Mouse (Mus musculus): ENCODE measurements around the gene Shank3. TPM values are rescaled to one million over a fixed set of nuclear protein-coding genes. Genes with fewer than 3 reads are reported as not detected.

Gene Shank3
- polyA plus RNA-seq, 1 experiment: 0.08 TPM

DNA sequence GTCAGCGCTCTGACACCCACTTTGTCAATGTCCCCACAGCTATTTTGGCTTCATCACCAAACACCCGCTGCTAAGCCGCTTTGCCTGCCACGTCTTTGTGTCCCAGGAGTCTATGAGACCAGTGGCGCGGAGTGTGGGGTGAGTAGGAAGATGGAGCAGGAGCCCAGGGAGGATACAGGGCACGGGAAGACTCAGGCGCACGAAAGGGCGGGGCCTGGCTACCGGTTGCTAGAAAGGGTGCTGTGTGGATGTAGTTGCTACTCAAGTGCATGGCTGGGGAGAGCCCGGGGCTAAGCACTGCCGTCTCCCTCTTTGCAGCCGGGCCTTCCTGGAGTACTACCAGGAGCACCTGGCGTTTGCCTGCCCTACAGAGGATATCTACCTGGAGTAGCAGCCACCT, 38.1 kb upstream of the Shank3 start:
- Histone ChIP-seq H3K9me3 (ENCODE audit: control insufficient read depth, low read length) (no peaks in the 10 kb centered on the region), H3K4me1 (ENCODE audit: control insufficient read depth) (0 out of 2 replicates have a peak, but pooled peaks cover 2% of the 10 kb centered on the region), H3K36me3 (ENCODE audit: control insufficient read depth) (no peaks in the 10 kb centered on the region), H3K27me3 (ENCODE audit: control insufficient read depth) (peaks cover 22% of the 10 kb centered on the region), H3K4me3 (replicated peaks) (no peak overlapping the region)
- TF ChIP-seq GATA1 (IDR thresholded peaks at IDR 0.05; ENCODE audit: low read length) (no peak), TAL1 (IDR thresholded peaks at IDR 0.05; ENCODE audit: low read length) (no peak)

GRCm38 (mm10) chr15:89462176-89462575, 37.2 kb upstream of the Shank3 start:
- H3K36me3 ChIP-seq (ENCODE audit: control insufficient read depth): no peaks in the 10 kb centered on the region

GRCm38 (mm10) chr15:89463334-89464235, 35.8 kb upstream of the Shank3 start:
- Histone ChIP-seq H3K27me3 (ENCODE audit: control insufficient read depth) (peaks cover 6% of the 10 kb centered on the region), H3K4me3 (replicated peaks) (no peak overlapping the region), H3K4me1 (ENCODE audit: control insufficient read depth) (0 out of 2 replicates have a peak, but pooled peaks cover 2% of the 10 kb centered on the region), H3K9me3 (ENCODE audit: control insufficient read depth, low read length) (no peaks in the 10 kb centered on the region), H3K36me3 (ENCODE audit: control insufficient read depth) (no peaks in the 10 kb centered on the region)
- no peak for TF ChIP-seq TAL1 (IDR thresholded peaks at IDR 0.05; ENCODE audit: low read length)
- no peak for TF ChIP-seq GATA1 (IDR thresholded peaks at IDR 0.05; ENCODE audit: low read length)

More at GRCm38 (mm10) chr15:89462176-89462575, 37.2 kb upstream of the Shank3 start:
- Histone ChIP-seq H3K9me3 (ENCODE audit: control insufficient read depth, low read length) (no peaks in the 10 kb centered on the region), H3K27me3 (ENCODE audit: control insufficient read depth) (peaks cover 16% of the 10 kb centered on the region), H3K4me1 (ENCODE audit: control insufficient read depth) (0 out of 2 replicates have a peak, but pooled peaks cover 2% of the 10 kb centered on the region), H3K4me3 (replicated peaks) (no peak overlapping the region)
- TF ChIP-seq TAL1 (IDR thresholded peaks at IDR 0.05; ENCODE audit: low read length) (no peak), GATA1 (IDR thresholded peaks at IDR 0.05; ENCODE audit: low read length) (no peak)

GRCm38 (mm10) chr15:89465052-89465451, 34.4 kb upstream of the Shank3 start:
- Histone ChIP-seq H3K27me3 (ENCODE audit: control insufficient read depth) (no peaks in the 10 kb centered on the region; the same call in 1 of the 2 replicates), H3K4me1 (ENCODE audit: control insufficient read depth) (0 out of 2 replicates have a peak, but pooled peaks cover 2% of the 10 kb centered on the region), H3K36me3 (ENCODE audit: control insufficient read depth) (no peaks in the 10 kb centered on the region), H3K9me3 (ENCODE audit: control insufficient read depth, low read length) (no peaks in the 10 kb centered on the region), H3K4me3 (replicated peaks) (no peak overlapping the region)
- TF ChIP-seq TAL1 (IDR thresholded peaks at IDR 0.05; ENCODE audit: low read length) (no peak), GATA1 (IDR thresholded peaks at IDR 0.05; ENCODE audit: low read length) (no peak)

GRCm38 (mm10) chr15:89468577-89468976, 30.8 kb upstream of the Shank3 start:
- no peaks in the 10 kb centered on the region for H3K27me3 ChIP-seq (ENCODE audit: control insufficient read depth)
- H3K4me1 ChIP-seq (ENCODE audit: control insufficient read depth): 0 out of 2 replicates have a peak, but pooled peaks cover 2% of the 10 kb centered on the region
- no peaks in the 10 kb centered on the region for H3K9me3 ChIP-seq (ENCODE audit: control insufficient read depth, low read length)
- H3K4me3 ChIP-seq (replicated peaks): no peak overlapping the region
- TF ChIP-seq GATA1 (IDR thresholded peaks at IDR 0.05; ENCODE audit: low read length): no peak
- TF ChIP-seq TAL1 (IDR thresholded peaks at IDR 0.05; ENCODE audit: low read length): no peak
- no peaks in the 10 kb centered on the region for H3K36me3 ChIP-seq (ENCODE audit: control insufficient read depth)

- TF ChIP-seq GATA1 (IDR thresholded peaks at IDR 0.05; ENCODE audit: low read length): no peak
- TF ChIP-seq TAL1 (IDR thresholded peaks at IDR 0.05; ENCODE audit: low read length): no peak
- H3K4me1 ChIP-seq (ENCODE audit: control insufficient read depth): peaks cover 20% of the 10 kb centered on the region
- no peaks in the 10 kb centered on the region; the same call in 1 of the 2 replicates for H3K36me3 ChIP-seq (ENCODE audit: control insufficient read depth)
Observed at GRCm38 (mm10) chr15:89471476-89471875, 27.9 kb upstream of the Shank3 start.

DNA sequence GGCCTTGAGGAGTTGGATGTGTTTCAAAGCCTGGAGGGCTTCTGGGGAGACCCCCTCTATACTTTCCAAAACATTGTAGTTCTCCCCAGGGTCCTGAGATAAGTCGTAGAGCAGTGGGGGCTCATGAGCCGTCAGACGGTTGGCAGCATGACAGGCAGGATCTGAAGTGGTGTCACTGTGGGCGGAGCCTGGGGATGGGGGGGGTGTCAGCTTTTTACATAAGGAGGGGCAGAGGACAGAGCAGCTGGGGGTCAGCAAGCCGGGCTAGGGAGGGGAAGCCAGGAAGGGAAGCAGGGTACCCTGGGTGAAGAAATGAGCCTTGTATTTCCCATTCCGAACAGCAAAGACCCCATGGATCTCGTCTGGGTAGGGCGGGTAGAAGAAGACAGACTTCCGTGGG, 26.1 kb upstream of the Shank3 start:
- TF ChIP-seq GATA1 (IDR thresholded peaks at IDR 0.05; ENCODE audit: low read length): no peak
- no peak for TF ChIP-seq TAL1 (IDR thresholded peaks at IDR 0.05; ENCODE audit: low read length)
- Histone ChIP-seq H3K27me3 (ENCODE audit: control insufficient read depth) (no peaks in the 10 kb centered on the region), H3K4me3 (replicated peaks) (no peak overlapping the region), H3K4me1 (ENCODE audit: control insufficient read depth) (peaks cover 27% of the 10 kb centered on the region), H3K36me3 (ENCODE audit: control insufficient read depth) (no peaks in the 10 kb centered on the region; the same call in 1 of the 2 replicates), H3K9me3 (ENCODE audit: control insufficient read depth, low read length) (no peaks in the 10 kb centered on the region)

More at GRCm38 (mm10) chr15:89471476-89471875, 27.9 kb upstream of the Shank3 start:
- Histone ChIP-seq H3K4me3 (replicated peaks) (no peak overlapping the region), H3K9me3 (ENCODE audit: control insufficient read depth, low read length) (no peaks in the 10 kb centered on the region), H3K27me3 (ENCODE audit: control insufficient read depth) (no peaks in the 10 kb centered on the region)

GRCm38 (mm10) chr15:89473921-89474320, 25.5 kb upstream of the Shank3 start:
- H3K9me3 ChIP-seq (ENCODE audit: control insufficient read depth, low read length): no peaks in the 10 kb centered on the region
- H3K36me3 ChIP-seq (ENCODE audit: control insufficient read depth): no peaks in the 10 kb centered on the region; the same call in 1 of the 2 replicates
- no peaks in the 10 kb centered on the region for H3K27me3 ChIP-seq (ENCODE audit: control insufficient read depth)
- TF ChIP-seq TAL1 (IDR thresholded peaks at IDR 0.05; ENCODE audit: low read length) (no peak), GATA1 (IDR thresholded peaks at IDR 0.05; ENCODE audit: low read length) (no peak)
- H3K4me3 ChIP-seq (replicated peaks): no peak overlapping the region
- H3K4me1 ChIP-seq (ENCODE audit: control insufficient read depth): peaks cover 27% of the 10 kb centered on the region

- no peaks in the 10 kb centered on the region; the same call in 1 of the 2 replicates for H3K36me3 ChIP-seq (ENCODE audit: control insufficient read depth)
- H3K4me3 ChIP-seq (replicated peaks): no peak overlapping the region
Observed at GRCm38 (mm10) chr15:89474596-89475292, 24.7 kb upstream of the Shank3 start.

More at GRCm38 (mm10) chr15:89474596-89475292, 24.7 kb upstream of the Shank3 start:
- H3K9me3 ChIP-seq (ENCODE audit: control insufficient read depth, low read length): no peaks in the 10 kb centered on the region
- TF ChIP-seq TAL1 (IDR thresholded peaks at IDR 0.05; ENCODE audit: low read length) (no peak), GATA1 (IDR thresholded peaks at IDR 0.05; ENCODE audit: low read length) (no peak)
- no peaks in the 10 kb centered on the region for H3K27me3 ChIP-seq (ENCODE audit: control insufficient read depth)
- H3K4me1 ChIP-seq (ENCODE audit: control insufficient read depth): peaks cover 27% of the 10 kb centered on the region

Data from erythroblast, embryonic 14.5 days (primary cell).